Mouse (Mus musculus) spleen, adult 2 months (tissue): ENCODE measurements around the gene Gm9887. TPM values are rescaled to one million over a fixed set of nuclear protein-coding genes. Genes with fewer than 3 reads are reported as not detected.
"Not testable (repeated sequence)": the region's sequence is repeated elsewhere in the genome, so short reads cannot be mapped to it uniquely, and the experiment has no call there.

Source experiments
- DNase-seq, 2 experiments: peaks; one replicate each; pipeline versions ENCODE4 v3.0.0 to v3.0.0-alpha.2; 2012 to 2021; ENCODE audit warnings: low spot score in 2 of 2, low read depth in 1 of 2
- H3K27ac ChIP-seq: fragments of 200-500 bp; 2 replicates; pipeline ENCODE4 v1.5.1; 2012; ENCODE audit warnings: low read length, inconsistent platforms; ENCODE audit not compliant: insufficient read depth
- H3K27me3 ChIP-seq: fragments of 200-500 bp; 2 replicates; pipeline ENCODE4 v1.6.1; 2012; ENCODE audit warnings: mild to moderate bottlenecking, moderate library complexity, low read length, inconsistent platforms; ENCODE audit not compliant: control insufficient read depth, insufficient read depth
- H3K36me3 ChIP-seq: fragments of 200-500 bp; 2 replicates; pipeline ENCODE4 v1.6.1; 2012; ENCODE audit warnings: mild to moderate bottlenecking, low read length, inconsistent platforms; ENCODE audit not compliant: control insufficient read depth, insufficient read depth
- H3K4me1 ChIP-seq: fragments of 200-500 bp; 2 replicates; pipeline ENCODE4 v1.6.1; 2011; ENCODE audit warnings: inconsistent platforms; ENCODE audit not compliant: control insufficient read depth, insufficient read depth, insufficient read length
- H3K4me3 ChIP-seq: fragments of 200-500 bp; 2 replicates; pipeline ENCODE4 v1.5.1; 2011; ENCODE audit warnings: mild to moderate bottlenecking, inconsistent platforms; ENCODE audit not compliant: insufficient read depth, insufficient read length; ENCODE audit errors: extremely low read depth
- CTCF ChIP-seq: fragments of 200-500 bp; IDR thresholded peaks from 2 replicates; pipeline ENCODE4 v1.5.1; 2011; ENCODE audit warnings: mild to moderate bottlenecking, inconsistent platforms; ENCODE audit not compliant: insufficient read depth, insufficient read length, insufficient replicate concordance; ENCODE audit errors: extremely low read depth
- POLR2A ChIP-seq: fragments of 200-500 bp; IDR thresholded peaks from 2 replicates; pipeline ENCODE4 v1.6.1; 2011; ENCODE audit warnings: low read depth, low read length, inconsistent platforms
- WGBS: fragments of 180-500 bp; shearing (Covaris S2); methylation state at CpG from one replicate; pipeline ENCODE4 v1.1.7; 2018; 5-methylcytosine and 5-hydroxymethylcytosine counted together
- polyA plus RNA-seq: library from polyadenylated mRNA; depleted of rRNA; stranded (reverse); fragments of >200 nt; gene quantifications from 2 replicates; pipeline ENCODE4 v1.2.3, GENCODE M21; 2012

Gene Gm9887
- polyA plus RNA-seq, 1 experiment: 3.0 TPM

DNA sequence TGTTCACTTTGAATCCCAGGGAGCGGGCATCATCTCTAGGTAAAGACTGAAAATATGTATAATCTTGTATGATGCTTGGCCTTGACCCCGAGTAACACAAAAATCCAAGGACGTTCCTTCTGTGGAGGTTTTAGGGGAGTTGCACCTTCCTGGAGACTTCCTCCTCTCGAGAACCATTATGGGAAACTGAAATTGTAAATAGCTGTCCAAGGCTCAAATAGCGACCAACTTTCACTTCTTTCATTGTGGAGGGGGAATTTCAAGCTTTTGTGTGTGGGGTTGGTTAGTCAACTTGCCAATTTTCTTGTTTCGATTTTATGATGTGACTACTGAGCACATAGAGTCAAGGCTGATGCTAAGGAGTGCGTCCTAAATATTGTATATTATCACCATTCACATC lies 6.5 kb downstream of the Gm9887 start:
- 75% methylated on average over 7 of the region's 7 CpGs for WGBS
- Histone ChIP-seq H3K4me1 (peaks cover 3% of the 10 kb centered on the region; the same call in 1 of the 2 replicates), H3K27me3 (no peaks in the 10 kb centered on the region), H3K36me3 (no peaks in the 10 kb centered on the region), H3K4me3 (no peak overlapping the region), H3K27ac (no peak overlapping the region)
- TF ChIP-seq CTCF (no peak), POLR2A (no peak)
- no peak for DNase-seq

- Histone ChIP-seq H3K4me1 (peaks cover 3% of the 10 kb centered on the region; the same call in 1 of the 2 replicates), H3K4me3 (peak overlapping the region; percentile 79), H3K27me3 (no peaks in the 10 kb centered on the region), H3K36me3 (no peaks in the 10 kb centered on the region), H3K27ac (peak overlapping the region; percentile 79)
- DNase-seq: peak in 1 of 2 experiments; percentile 83
- WGBS: 5% methylated on average over 32 of the region's 32 CpGs
- TF ChIP-seq CTCF (no peak), POLR2A (peak; percentile 56; the same call in 1 of the 2 replicates)
Observed at GRCm38 (mm10) chr12:69363899-69364762, 8.1 kb downstream of the Gm9887 start.

GRCm38 (mm10) chr12:69363110-69363509 lies 9.1 kb downstream of the Gm9887 start:
- WGBS: 95% methylated on average over 7 of the region's 7 CpGs
- not testable (repeated sequence) for H3K27ac ChIP-seq, H3K4me1 ChIP-seq, H3K4me3 ChIP-seq, H3K36me3 ChIP-seq, DNase-seq, H3K27me3 ChIP-seq

DNA sequence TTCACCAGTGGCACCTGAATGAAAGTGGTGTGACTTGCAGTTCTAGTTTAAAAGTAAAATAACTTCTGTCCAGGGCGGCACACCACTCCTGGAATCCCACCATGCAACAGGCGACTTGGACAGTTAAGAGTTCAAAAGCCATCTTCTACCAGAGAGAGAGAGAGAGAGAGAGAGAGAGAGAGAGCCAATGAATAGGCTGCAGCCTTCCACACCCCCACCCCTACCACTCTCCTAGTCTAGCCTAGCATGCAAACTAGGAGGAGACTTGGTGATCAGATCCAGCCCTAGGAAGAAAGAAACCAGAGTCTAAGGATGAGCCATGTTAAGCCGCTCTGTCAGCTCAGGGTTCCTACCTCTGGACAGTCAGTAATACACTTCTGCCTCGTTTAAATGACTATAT lies 9.9 kb downstream of the Gm9887 start:
- Histone ChIP-seq H3K36me3 (no peaks in the 10 kb centered on the region), H3K4me3 (no peak overlapping the region), H3K27ac (peak overlapping the region; percentile 42; the same call in 1 of the 2 replicates), H3K4me1 (peaks cover 3% of the 10 kb centered on the region; the same call in 1 of the 2 replicates), H3K27me3 (no peaks in the 10 kb centered on the region)
- TF ChIP-seq POLR2A (no peak), CTCF (no peak)
- WGBS: 55% methylated on average over 4 of the region's 4 CpGs
- no peak for DNase-seq

- Histone ChIP-seq H3K27ac (peak overlapping the region; percentile 98), H3K27me3 (no peaks in the 10 kb centered on the region), H3K4me3 (peak overlapping the region; percentile 81), H3K36me3 (no peaks in the 10 kb centered on the region), H3K4me1 (peaks cover 3% of the 10 kb centered on the region; the same call in 1 of the 2 replicates)
- DNase-seq: no peak
- WGBS: 8% methylated on average over 10 of the region's 10 CpGs
- TF ChIP-seq CTCF (no peak), POLR2A (no peak)
Observed at GRCm38 (mm10) chr12:69361919-69362318, 10.3 kb downstream of the Gm9887 start.

DNA sequence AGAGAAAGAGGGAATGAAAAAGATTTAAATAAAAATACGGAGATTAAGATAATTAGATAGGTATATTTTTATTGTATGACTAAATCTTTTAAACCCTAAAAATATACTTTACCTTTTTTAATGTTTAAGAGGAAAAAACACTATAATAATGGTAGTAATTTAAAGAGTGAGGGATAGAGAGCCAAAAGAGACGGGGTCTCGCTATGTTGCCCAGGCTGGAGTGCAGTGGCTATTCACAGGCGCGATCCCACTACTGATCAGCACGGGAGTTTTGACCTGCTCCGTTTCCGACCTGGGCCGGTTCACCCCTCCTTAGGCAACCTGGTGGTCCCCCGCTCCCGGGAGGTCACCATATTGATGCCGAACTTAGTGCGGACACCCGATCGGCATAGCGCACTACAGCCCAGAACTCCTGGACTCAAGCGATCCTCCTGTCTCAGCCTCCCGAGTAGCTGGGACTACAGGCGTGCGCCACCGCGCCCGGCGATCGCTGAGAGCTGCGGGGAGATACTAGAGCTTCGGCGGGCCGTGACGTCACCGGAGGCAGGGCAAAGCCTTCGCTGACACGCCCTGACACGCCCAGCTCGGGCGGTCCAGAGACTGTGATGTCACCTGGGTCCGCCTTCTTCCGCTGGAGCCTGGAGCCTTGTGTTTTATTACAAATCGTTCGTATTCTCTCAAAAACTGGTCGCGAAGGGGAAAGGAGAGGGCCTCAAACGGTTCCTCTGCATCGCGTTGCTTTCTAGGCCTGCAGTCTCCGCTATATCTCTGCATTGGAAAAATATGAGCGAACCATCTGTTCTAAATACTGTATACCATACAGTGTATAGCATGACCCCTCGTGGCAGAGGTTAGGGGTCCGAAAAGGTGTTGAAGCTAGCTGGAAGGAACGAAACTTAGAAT lies 11.0 kb downstream of the Gm9887 start:
- not testable (repeated sequence) for H3K36me3 ChIP-seq, H3K27me3 ChIP-seq, H3K4me1 ChIP-seq
- DNase-seq: peak; percentile 95 to 99
- peak; percentile 88 for TF ChIP-seq POLR2A
- Histone ChIP-seq H3K4me3 (peak overlapping the region; percentile 81), H3K27ac (peak overlapping the region; percentile 98)
- under 1% methylated on average over 42 of the region's 50 CpGs for WGBS
